Mouse (Mus musculus) cerebellum, adult 18-20 months (tissue): ENCODE measurements around the gene Ccdc170.
"Not testable (repeated sequence)": the region's sequence is repeated elsewhere in the genome, so short reads cannot be mapped to it uniquely, and the experiment has no call there.

Source experiments
- DNase-seq, 2 experiments: peaks; one replicate each; pipeline ENCODE4 v3.0.0; 2021

Gene Ccdc170

DNA sequence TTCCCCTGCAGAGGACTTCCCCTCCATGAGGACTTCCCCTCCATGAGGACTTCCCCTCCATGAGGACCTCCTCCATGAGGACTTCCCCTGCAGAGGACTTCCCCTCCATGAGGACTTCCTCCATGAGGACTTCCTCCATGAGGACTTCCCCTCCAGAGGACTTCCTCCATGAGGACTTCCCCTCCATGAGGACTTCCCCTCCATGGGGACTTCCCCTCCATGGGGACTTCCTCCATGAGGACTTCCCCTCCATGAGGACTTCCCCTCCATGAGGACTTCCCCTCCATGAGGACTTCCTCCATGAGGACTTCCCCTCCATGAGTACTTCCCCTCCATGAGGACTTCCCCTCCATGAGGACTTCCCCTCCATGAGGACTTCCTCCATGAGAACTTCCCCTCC, 119.3 kb downstream of the Ccdc170 start:
- DNase-seq, result not testable (repeated sequence)

DNA sequence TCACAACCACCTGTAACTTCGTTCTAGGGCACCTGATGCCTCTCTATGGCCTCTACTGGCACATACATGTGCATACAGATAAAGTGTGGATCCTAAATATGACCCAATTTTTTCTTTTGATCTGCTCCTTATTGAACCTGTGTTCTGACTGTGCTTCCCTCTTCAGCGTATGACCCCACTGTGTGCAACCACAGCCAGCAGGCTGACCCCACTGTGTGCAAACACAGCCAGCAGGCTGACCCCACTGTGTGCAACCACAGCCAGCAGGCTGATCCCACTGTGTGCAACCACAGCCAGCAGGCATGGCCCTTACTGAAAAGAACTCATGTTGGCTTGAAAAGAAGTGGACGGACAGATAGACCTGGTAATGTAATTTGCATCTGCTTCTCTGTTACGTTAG, 120.2 kb downstream of the Ccdc170 start:
- no peak for DNase-seq

DNA sequence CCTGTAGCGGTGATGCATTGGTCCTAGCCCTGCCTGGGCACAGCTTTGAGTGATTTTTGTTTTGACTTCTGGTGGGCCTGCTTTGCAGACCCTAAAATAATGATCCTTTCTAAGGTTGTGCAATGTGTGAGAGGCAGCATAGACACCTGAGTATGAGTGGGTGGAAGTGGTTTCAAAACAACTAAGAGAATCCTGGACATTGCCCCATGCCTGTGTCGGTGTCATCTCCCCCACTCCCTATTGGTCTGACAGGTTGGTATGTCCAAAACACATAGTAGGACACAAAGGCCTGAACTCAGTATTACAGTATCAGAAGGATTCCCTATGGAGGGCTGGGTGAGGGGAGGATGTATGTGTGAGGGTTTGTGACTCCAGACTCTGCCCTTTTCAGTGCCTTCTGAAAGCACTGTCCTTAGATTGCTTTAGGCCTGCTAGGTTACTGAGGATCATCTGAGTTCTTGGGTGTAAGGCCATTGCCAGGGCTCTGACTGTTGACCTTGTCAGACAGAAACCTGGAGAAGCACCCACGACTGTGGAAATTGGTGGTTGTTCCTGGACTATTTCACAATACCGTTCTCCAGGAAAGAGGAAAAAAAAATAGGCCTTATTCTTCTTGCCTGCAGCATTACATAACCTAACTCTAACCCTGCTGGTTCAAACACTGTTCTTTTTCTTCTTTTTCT, 122.4 kb downstream of the Ccdc170 start:
- no peak for DNase-seq

DNA sequence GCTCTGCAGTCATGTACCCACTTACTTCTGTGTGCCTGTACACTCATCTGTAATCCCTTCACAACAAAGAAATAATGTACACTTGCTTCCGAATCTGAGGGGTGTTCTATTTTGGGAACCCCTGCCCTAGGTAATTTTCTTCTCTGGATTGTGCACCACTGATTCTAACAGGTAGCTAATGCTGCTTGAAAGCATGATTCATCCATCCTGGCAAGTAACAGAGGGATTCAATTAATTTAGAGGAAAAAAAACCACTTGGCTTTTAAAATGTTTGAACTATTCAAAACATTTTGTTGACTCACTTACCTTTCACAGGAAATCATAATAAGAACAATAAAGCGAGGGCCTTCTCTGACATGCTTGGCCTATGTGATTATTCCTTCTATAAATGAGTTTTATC, 127.9 kb downstream of the Ccdc170 start:
- no peak for DNase-seq

DNA sequence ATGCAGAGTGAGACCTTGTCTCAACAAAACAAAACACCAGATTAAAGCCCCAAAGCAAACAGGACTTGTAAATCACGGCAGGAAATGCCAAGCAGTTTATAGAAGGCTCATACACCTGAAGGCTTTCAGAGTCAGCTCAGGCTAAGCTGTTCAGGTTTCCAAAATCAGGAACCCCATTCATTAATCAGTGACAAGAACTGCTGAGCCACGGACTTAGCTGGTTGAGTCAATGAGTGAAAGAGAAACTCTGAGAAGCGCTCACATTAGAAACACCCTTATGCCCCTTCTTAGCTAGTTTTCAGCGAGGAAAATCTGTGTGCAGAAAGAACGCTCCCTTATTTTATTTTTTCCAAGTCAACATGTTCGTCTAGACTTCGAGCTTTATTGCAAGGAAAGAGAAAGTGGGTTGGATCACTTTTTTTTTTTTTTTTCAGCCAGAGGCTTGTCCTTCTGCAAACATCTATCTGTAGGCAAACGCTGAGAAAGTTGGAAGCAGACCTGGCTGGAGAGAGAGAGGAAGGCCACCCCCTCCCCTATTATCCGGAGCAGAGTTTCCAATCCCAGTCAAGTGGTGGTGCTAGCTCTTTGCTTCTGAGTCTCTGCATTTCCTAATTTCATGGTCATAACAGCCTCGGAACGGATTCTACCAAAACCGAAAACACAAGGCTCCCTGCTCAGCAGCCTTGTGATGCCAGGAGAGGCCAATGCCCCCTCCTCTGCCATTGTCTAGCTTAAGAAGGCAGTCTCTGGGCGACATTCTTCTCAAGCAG, 129.3 kb downstream of the Ccdc170 start, which contains the start of gene Esr1:
Esr1 (plus strand) TSS at position 208 of the 770 bp plus-strand sequence.
- no peak for DNase-seq
